Mouse (Mus musculus) forebrain, embryonic 14.5 days (tissue): ENCODE data around the gene Foxj2. TPM values are rescaled to one million over a fixed set of nuclear protein-coding genes. Genes with fewer than 3 reads are reported as not detected.

ENCODE experiments used
- ATAC-seq: fragments of 200-750 bp; cut with Nextera tagmentation; 2 replicates; pipeline ENCODE4 v1.8.0; 2017; ENCODE audit warnings: mild to moderate bottlenecking, moderate library complexity
- DNase-seq: peaks from one replicate; pipeline ENCODE4 v3.0.0-alpha.2; 2015; ENCODE audit warnings: low spot score
- H3K27ac ChIP-seq: fragments of 300-500 bp; sonication (generic); 2 replicates; pipeline ENCODE4 v1.5.1; 2014; ENCODE audit warnings: low read depth, mild to moderate bottlenecking, control low read depth, low read length, moderate library complexity
- H3K27me3 ChIP-seq: fragments of 300-500 bp; sonication (generic); replicated peaks from 2 replicates; pipeline ENCODE4 v1.6.1; 2014; ENCODE audit warnings: low read length, control low read depth, mixed read lengths; ENCODE audit not compliant: control insufficient read depth, insufficient read depth
- H3K36me3 ChIP-seq: fragments of 300-500 bp; sonication (generic); 2 replicates; pipeline ENCODE4 v1.6.1; 2014; ENCODE audit warnings: low read length, control low read depth; ENCODE audit not compliant: control insufficient read depth, insufficient read depth
- H3K4me1 ChIP-seq: fragments of 300-500 bp; sonication (generic); 2 replicates; pipeline ENCODE4 v1.6.1; 2014; ENCODE audit warnings: antibody characterized with exemption, low read length, control low read depth; ENCODE audit not compliant: control insufficient read depth, insufficient read depth
- H3K4me2 ChIP-seq: fragments of 300-500 bp; sonication (generic); 2 replicates; pipeline ENCODE4 v1.6.1; 2014; ENCODE audit warnings: mild to moderate bottlenecking, control low read depth, low read length
- H3K4me3 ChIP-seq: fragments of 300-500 bp; sonication (generic); 2 replicates; pipeline ENCODE4 v1.5.1; 2014; ENCODE audit warnings: low read depth, low read length, control low read depth
- H3K9ac ChIP-seq: fragments of 300-500 bp; sonication (generic); 2 replicates; pipeline ENCODE4 v1.6.1; 2014; ENCODE audit warnings: mild to moderate bottlenecking, low read length, control low read depth, moderate library complexity
- H3K9me3 ChIP-seq: fragments of 300-500 bp; sonication (generic); replicated peaks from 2 replicates; pipeline ENCODE4 v1.6.1; 2016; ENCODE audit warnings: low read length, control low read depth, mixed read lengths; ENCODE audit not compliant: control insufficient read depth
- WGBS: fragments of 180-500 bp; shearing (Covaris S2); extraction: QIAGEN DNeasy Blood & Tissue Kit; methylation state at CpG from one replicate; pipeline ENCODE4 v1.1.7; 2014; 5-methylcytosine and 5-hydroxymethylcytosine counted together
- polyA plus RNA-seq: library from polyadenylated mRNA; unstranded; fragments of >200 nt; fragmentation: Nextera tagmentation; extraction: Ambion mirVana; gene quantifications from 2 replicates; pipeline ENCODE4 v1.2.1, GENCODE M21; 2014

The Foxj2 gene
- polyA plus RNA-seq, 1 experiment from 2014 or later, result 4.9 TPM

GRCm38 (mm10) chr6:122811280-122811652 lies 8.4 kb upstream of the Foxj2 start:
- no peaks in the 10 kb centered on the region for H3K27me3 ChIP-seq
- ATAC-seq (peak; percentile 95), DNase-seq (peak; percentile 93)
- under 1% methylated on average over 37 of the region's 38 CpGs for WGBS
- H3K9ac ChIP-seq, result peak overlapping the region; percentile 76
- H3K4me2 ChIP-seq, result peak overlapping the region; percentile 74
- no peaks in the 10 kb centered on the region for H3K9me3 ChIP-seq
- no peaks in the 10 kb centered on the region for H3K36me3 ChIP-seq
- peak overlapping the region; percentile 61 for H3K4me3 ChIP-seq
- H3K27ac ChIP-seq, result peak overlapping the region; percentile 97
- no peaks in the 10 kb centered on the region; the same call in 1 of the 2 replicates for H3K4me1 ChIP-seq

- Histone ChIP-seq H3K4me1 (no peaks in the 10 kb centered on the region; the same call in 1 of the 2 replicates), H3K9ac (peak overlapping the region; percentile 76), H3K27me3 (no peaks in the 10 kb centered on the region), H3K4me2 (peak overlapping the region; percentile 74), H3K9me3 (no peaks in the 10 kb centered on the region), H3K36me3 (no peaks in the 10 kb centered on the region), H3K27ac (peak overlapping the region; percentile 97), H3K4me3 (peak overlapping the region; percentile 61)
- WGBS, result 25% methylated on average over 16 of the region's 16 CpGs
- DNase-seq (peak; percentile 76), ATAC-seq (peak; percentile 19; the same call in 1 of the 2 replicates)
Observed at GRCm38 (mm10) chr6:122811771-122812600, 7.7 kb upstream of the Foxj2 start.

DNA sequence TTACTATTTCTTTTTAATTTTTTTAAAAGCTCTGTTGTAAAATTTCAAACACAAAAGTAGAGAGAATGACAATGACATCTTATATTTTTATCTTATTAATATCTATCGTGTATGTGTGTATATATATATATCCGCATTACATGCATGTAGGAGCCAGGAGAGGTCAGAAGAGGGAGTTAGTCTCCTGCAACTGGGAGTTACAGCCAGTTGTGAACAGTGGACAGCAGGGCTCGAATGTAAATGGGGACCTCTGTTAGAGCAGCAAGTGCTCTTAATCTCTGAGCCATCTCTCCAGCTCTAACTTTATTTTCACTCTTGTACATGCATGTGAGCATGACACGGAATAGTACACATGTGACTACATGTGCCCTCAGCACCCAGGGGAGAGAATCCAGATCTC lies 7.0 kb upstream of the Foxj2 start:
- 86% methylated on average over 4 of the region's 4 CpGs for WGBS
- H3K4me1 ChIP-seq, result no peaks in the 10 kb centered on the region; the same call in 1 of the 2 replicates
- H3K4me3 ChIP-seq, result no peak overlapping the region
- no peak overlapping the region for H3K4me2 ChIP-seq
- no peak overlapping the region for H3K9ac ChIP-seq
- H3K27me3 ChIP-seq, result no peaks in the 10 kb centered on the region
- no peaks in the 10 kb centered on the region for H3K9me3 ChIP-seq
- H3K27ac ChIP-seq, result no peak overlapping the region
- H3K36me3 ChIP-seq, result no peaks in the 10 kb centered on the region
- DNase-seq, result no peak
- no peak for ATAC-seq

GRCm38 (mm10) chr6:122813640-122814039 lies 6.1 kb upstream of the Foxj2 start:
- no peak overlapping the region for H3K4me3 ChIP-seq
- H3K9me3 ChIP-seq, result no peaks in the 10 kb centered on the region
- H3K36me3 ChIP-seq, result no peaks in the 10 kb centered on the region
- ATAC-seq (no peak), DNase-seq (no peak)
- no peak overlapping the region for H3K4me2 ChIP-seq
- 90% methylated on average over 4 of the region's 4 CpGs for WGBS
- no peaks in the 10 kb centered on the region for H3K27me3 ChIP-seq
- no peak overlapping the region for H3K9ac ChIP-seq
- H3K27ac ChIP-seq, result no peak overlapping the region
- no peaks in the 10 kb centered on the region; the same call in 1 of the 2 replicates for H3K4me1 ChIP-seq

DNA sequence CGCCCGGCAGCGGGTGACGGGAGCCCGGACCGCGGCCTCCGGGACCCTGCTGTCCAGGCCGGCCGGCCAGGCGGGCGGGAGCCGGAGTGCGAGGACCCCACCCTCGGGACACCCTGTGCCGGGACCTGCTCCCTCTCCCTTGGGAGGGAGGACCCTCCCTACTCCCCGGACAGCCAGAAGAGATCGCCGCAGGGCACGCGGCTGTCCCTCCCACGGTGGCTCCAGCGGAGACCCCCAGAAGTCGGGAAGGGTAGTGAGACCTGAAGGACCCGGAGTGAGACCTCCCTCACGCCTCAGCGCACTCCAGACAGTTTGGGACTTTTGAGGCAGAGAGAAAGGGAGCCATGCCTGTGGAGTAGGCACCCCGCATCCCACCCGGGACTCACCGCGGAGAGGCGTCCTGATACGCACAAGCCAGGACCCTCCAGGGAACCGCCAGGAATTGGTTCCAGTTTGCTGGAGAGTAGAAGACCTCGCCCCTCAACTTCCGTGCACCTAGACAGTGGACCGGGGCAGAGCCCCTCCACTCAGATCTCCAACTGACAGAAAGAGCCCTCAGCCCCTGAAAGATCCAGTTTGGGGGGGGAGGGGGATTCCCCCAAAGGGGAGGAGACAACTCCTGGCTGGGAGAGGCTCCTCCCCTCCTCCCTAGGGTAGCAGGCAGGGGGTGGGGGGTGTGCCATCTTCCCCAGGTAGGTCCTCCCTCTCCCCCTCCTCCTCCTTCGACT lies 521 bp downstream of the Foxj2 start:
- H3K36me3 ChIP-seq, result no peaks in the 10 kb centered on the region
- peak overlapping the region; percentile 91 for H3K9ac ChIP-seq
- H3K27me3 ChIP-seq, result no peaks in the 10 kb centered on the region
- peak overlapping the region; percentile 93 for H3K4me3 ChIP-seq
- peaks cover 18% of the 10 kb centered on the region for H3K4me1 ChIP-seq
- DNase-seq (peak; percentile 53), ATAC-seq (peak; percentile 68)
- no peaks in the 10 kb centered on the region for H3K9me3 ChIP-seq
- peak overlapping the region; percentile 48; the same call in 1 of the 2 replicates for H3K27ac ChIP-seq
- under 1% methylated on average over 26 of the region's 38 CpGs for WGBS
- H3K4me2 ChIP-seq, result peak overlapping the region; percentile 77

DNA sequence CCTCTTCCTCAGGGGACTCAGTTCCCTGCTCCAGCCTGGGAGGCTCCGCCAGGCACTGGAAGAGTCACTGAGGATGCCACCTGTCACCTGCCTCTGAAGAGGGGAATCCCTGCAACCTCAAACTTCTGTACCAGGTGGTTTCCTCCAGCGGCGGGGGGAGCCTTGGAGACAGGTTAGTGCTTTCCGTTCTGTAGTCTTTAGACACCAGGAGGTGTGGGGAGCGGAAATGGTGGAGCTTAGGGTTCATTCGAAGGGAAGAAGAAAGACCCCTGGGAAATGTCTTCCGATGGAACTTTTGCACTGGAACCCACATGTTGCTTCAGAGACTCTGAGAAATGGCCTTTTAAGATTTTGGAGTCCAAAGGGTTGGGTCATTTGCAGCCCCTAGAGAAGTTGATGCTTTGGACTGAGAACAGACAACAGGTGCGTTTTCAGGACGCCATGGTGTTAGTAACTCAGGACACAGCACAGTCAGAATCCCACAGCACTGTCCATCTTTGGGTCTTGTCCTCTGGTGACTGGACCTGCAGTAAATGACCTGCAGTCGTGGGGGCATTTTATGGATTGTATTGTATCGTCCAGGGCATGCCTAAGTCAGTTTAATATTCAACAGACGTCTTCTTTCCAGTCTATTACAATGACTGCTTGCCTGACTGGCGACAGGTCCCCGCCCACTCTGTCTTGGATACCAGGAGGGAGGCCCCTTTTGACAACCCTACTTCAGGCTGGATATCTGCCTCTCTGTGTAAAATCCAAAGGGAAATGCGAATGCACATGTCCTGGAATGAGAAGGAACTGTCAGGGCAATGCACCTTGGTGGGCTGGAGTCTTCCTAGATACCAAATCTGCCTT lies 1.3 kb downstream of the Foxj2 start:
- H3K27ac ChIP-seq, result no peak overlapping the region
- ATAC-seq (no peak), DNase-seq (no peak)
- peak overlapping the region; percentile 77 for H3K4me2 ChIP-seq
- no peaks in the 10 kb centered on the region for H3K36me3 ChIP-seq
- H3K9ac ChIP-seq, result peak overlapping the region; percentile 91
- 16% methylated on average over 15 of the region's 15 CpGs for WGBS
- H3K9me3 ChIP-seq, result no peaks in the 10 kb centered on the region
- peak overlapping the region; percentile 93 for H3K4me3 ChIP-seq
- peaks cover 20% of the 10 kb centered on the region for H3K4me1 ChIP-seq
- H3K27me3 ChIP-seq, result no peaks in the 10 kb centered on the region

DNA sequence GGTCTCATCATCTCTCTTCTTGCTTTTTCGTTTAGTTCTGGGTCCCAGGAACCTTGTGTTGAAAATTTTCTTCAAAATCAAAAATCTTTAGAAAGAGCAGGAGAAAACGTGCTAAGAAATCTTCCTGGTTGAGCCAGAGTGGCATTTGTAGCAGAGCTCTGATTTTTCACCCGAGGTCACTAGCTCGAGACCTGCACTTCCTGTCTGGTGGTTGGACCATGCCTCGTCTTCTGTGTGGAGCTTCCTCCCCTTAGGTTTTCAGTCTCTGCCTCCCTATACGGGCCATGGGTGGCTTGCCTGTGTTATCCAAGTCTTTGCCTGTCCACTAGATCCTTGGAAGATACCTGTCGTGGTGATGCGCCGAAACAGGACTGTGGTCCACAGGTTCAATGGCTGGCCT lies 2.1 kb downstream of the Foxj2 start:
- Histone ChIP-seq H3K4me1 (peaks cover 27% of the 10 kb centered on the region), H3K36me3 (no peaks in the 10 kb centered on the region), H3K9ac (no peak overlapping the region), H3K9me3 (no peaks in the 10 kb centered on the region), H3K27me3 (no peaks in the 10 kb centered on the region), H3K4me2 (peak overlapping the region; percentile 77; the same call in 1 of the 2 replicates), H3K27ac (no peak overlapping the region), H3K4me3 (no peak overlapping the region)
- WGBS, result 88% methylated on average over 9 of the region's 9 CpGs
- no peak for ATAC-seq
- DNase-seq, result no peak

DNA sequence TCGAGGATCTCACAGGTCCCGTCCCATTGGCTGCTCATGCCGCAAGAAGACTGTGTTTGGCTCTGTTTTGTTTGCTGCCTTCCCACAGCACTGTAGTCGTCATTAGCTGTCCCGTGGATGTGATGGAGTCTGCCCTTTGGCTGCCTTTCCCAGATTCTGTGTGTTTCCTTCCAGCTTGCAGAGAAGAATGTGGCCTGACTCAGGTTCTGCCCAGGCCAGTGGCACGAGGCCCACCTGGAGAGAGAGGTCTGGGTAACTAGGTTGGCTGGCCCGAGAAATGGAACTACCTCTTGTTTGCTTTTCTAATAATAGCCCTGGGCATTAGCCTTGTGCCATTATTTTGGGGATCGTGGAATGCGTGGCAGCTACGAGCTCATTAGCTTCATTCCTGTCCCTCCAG lies 4.4 kb downstream of the Foxj2 start:
- ATAC-seq, result no peak
- 53% methylated on average over 10 of the region's 10 CpGs for WGBS
- H3K9ac ChIP-seq, result no peak overlapping the region

More for the DNA sequence above, 4.4 kb downstream of the Foxj2 start:
- DNase-seq, result no peak
- Histone ChIP-seq H3K27me3 (no peaks in the 10 kb centered on the region), H3K4me1 (peaks cover 27% of the 10 kb centered on the region), H3K4me2 (no peak overlapping the region), H3K27ac (no peak overlapping the region), H3K4me3 (no peak overlapping the region), H3K9me3 (no peaks in the 10 kb centered on the region), H3K36me3 (peaks cover 6% of the 10 kb centered on the region)
